Mouse (Mus musculus) neural tube, embryonic 10.5 days (tissue): ENCODE results near the gene Olfr168.
"Not testable (repeated sequence)": the region's sequence is repeated elsewhere in the genome, so short reads cannot be mapped to it uniquely, and the experiment has no call there.

Source experiments
- DNase-seq: peaks from one replicate; pipeline ENCODE4 v3.0.0-alpha.2; 2017; ENCODE audit warnings: low spot score; ENCODE audit errors: extremely low spot score

Olfr168 gene

GRCm38 (mm10) chr16:19535455-19535854, at the start of gene Olfr168:
Gene Olfr168 (minus strand): TSS chr16:19535555.
- DNase-seq, result no peak

- not testable (repeated sequence) for DNase-seq
Measured at GRCm38 (mm10) chr16:19571709-19572108, 36.4 kb upstream of the Olfr168 start, which contains the start of gene Olfr169. Gene Olfr169 (minus strand): TSS chr16:19571809.

GRCm38 (mm10) chr16:19553429-19553828, 18.1 kb upstream of the Olfr168 start:
- not testable (repeated sequence) for DNase-seq

GRCm38 (mm10) chr16:19552246-19552645, 16.9 kb upstream of the Olfr168 start:
- not testable (repeated sequence) for DNase-seq

- no peak for DNase-seq
Measured at GRCm38 (mm10) chr16:19522166-19522565, 13.2 kb downstream of the Olfr168 start, which contains the start of gene Olfr167. Gene Olfr167 (minus strand): TSS chr16:19522266.

GRCm38 (mm10) chr16:19483394-19483793, 52.0 kb downstream of the Olfr168 start, which contains the start of gene Olfr166:
Gene Olfr166 (plus strand): TSS chr16:19483694.
- DNase-seq, result no peak
